Mouse (Mus musculus) 416B (cell line): Measurements from ENCODE around the gene Olfr1324.
"Not testable (repeated sequence)": the region's sequence is repeated elsewhere in the genome, so short reads cannot be mapped to it uniquely, and the experiment has no call there.

Experiments
- DNase-seq: peaks from one replicate; pipeline ENCODE4 v3.0.0; 2011; ENCODE audit warnings: low read depth

Olfr1324 gene

DNA sequence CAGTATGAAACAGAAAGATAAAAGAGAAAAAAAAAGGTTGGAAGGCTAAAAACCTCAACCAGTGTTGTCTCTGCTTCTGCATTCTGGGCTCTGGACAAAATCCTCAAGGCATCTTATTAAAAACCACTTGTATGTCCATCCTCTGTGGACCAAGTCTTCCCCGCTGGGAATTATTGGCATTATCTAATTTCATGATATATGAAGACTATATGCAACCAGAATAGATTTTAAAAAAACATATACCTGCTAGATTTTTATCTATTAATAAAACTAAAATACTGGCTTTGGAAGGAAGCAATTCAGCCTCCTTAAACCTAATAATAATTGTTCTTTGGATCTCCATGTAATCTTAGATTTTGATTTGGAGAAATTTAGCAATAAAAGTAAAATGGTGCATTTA lies at the start of gene Olfr1324:
Gene Olfr1324 (minus strand): TSS at position 101 of the 400 bp plus-strand sequence.
- no peak for DNase-seq

- DNase-seq: not testable (repeated sequence)
These were observed 42.0 kb upstream of the Olfr1324 start for GRCm38 (mm10) chrX:50470341-50470740.

GRCm38 (mm10) chrX:50456136-50456535 lies 27.8 kb upstream of the Olfr1324 start:
- DNase-seq: no peak

DNA sequence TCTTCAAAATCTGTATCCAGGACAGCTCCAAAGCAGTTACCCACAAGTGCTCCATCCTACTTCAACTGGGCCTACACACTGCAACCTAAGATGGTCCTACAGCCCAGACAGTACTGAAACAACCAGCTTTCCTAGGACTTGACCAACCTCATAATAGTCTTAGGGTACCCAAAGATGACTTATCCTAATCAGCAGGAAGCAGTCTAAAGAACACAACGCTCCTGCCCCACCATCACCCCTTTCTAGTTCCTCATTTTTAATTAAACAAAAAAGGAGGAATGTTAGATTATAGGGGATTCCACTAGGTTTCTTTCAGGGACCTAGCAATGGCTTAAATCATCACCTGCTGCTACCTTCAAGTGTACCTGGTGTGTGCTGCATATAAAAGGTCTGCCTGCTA lies 15.1 kb upstream of the Olfr1324 start:
- DNase-seq: peak; percentile 1

DNA sequence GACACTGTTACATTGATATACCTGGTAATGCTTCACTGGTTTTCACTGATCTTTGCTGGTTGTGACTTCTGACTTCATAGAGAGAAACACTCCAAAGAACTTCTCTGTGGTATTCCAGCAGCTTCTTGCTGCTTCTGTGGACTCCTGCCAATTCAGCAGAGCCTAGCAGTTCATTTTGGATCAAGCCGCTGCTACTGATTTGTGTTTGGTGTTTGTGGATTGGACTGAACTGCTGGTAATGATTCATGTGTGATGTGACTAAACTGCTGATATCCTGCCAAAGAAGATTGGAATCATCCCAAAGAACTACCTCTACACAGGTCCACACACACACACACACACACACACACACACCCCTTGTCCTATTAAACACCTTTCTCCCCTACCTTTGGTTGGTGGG lies 14.4 kb upstream of the Olfr1324 start:
- no peak for DNase-seq

DNA sequence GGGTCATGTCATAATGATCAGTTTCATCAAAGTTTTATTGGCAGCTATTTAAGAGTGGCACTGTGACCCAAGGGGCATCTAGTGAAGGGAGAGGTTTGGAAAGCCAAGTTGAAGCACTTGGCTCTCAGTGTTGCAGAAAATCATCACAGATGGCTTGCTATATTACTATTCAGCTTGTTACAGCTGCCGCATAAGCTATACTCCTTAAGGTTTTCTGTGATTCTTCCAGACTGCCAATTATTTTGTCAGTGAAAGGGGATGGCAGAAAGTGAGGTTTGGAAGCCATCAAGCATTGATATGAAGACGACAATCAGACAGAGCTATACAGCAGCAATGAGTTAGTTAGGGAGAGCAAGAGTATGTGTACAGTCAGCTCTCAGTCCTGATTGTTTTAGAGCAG lies 4.2 kb upstream of the Olfr1324 start:
- DNase-seq: no peak

DNA sequence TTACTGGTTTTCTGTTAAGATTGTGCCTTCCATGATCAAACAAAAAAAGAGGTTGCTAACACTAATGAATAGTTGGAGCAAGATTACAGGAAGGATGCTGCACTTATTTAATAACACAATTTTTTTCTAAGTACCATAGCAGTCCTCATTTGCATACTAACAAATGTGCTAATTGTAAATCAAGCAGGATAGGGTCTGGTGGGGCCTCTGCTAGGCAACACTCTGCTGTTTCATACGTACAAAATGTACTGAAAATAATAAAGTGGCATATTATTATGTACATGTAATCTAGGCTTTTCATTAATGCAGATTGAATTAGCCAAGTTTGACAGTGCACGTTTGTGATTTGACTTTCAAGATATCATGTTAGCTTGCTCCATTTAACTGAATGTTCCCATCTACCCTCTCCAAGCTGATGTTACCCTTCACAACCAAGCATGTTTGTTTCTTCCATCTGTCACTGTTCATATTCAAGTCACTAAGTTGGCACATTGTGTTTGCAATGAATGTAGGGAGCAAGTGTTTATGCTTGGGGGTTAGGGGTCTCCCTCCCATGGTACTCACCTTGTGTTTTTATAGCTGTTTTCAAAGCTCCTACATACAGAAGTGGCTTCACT lies 478 bp downstream of the Olfr1324 start:
- DNase-seq: no peak

- DNase-seq: no peak
These were observed 2.3 kb downstream of the Olfr1324 start for GRCm38 (mm10) chrX:50425899-50426436.

- peak; percentile 33 for DNase-seq
These were observed 17.9 kb downstream of the Olfr1324 start for GRCm38 (mm10) chrX:50410361-50410760.

DNA sequence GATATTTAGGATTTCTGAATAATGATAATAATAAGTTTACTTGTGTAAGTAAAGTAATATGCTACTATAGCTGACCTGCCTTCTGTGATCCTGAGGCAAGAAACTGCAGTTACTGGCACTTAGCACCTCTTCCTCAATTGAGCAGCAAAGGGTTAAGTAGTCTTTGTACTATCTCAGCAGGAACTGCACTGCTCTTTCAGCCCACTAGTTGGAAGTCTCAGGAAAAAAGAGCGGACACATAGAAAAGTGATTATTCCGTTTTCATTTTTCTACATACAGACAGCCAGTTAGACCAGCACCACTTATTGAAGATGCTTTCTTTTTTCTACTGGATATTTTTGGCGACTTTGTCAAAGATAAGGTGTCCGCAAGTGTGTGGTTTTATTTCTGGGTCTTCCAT lies 37.7 kb downstream of the Olfr1324 start:
- DNase-seq: not testable (repeated sequence)

DNA sequence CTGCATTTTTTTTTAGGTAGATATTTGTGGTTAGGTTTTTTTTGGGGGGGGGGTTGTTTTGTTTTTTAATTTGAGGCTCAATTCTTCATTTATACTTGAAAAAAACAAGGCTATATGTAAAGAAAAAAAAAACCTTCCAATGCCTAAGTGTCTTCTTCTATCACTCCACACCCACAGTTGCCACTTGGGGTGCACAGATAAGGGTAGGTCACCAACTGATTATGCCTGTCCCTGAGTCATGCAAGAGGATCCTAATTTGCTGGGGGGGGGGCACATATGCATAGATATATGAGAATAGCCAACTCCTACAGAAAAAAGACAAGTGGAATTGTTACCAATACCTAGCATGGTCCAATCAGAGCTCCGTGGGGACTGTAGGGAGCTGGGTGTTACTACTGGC lies 53.3 kb downstream of the Olfr1324 start:
- no peak for DNase-seq
